Mouse (Mus musculus) kidney, adult 2 months (tissue): ENCODE results near the gene Irgm2.

Source experiments
- CTCF ChIP-seq: fragments of 200-500 bp; conservative IDR thresholded peaks from 2 replicates; pipeline ENCODE4 v1.5.1; 2011; ENCODE audit warnings: low read depth, mild to moderate bottlenecking, control low read depth, low read length, moderate library complexity, mixed read lengths; ENCODE audit not compliant: insufficient read depth, insufficient read length
- POLR2A ChIP-seq: fragments of 200-500 bp; IDR thresholded peaks from one replicate; pipeline ENCODE4 v1.6.1; 2011; ENCODE audit warnings: low read depth, low read length, control low read depth

GRCm38 (mm10) chr11:58200226-58200625 lies 808 bp downstream of the Irgm2 start:
- TF ChIP-seq CTCF (no peak), POLR2A (no peak)
